Mouse (Mus musculus): Measurements from ENCODE around the gene Nrros. TPM values are rescaled to one million over a fixed set of nuclear protein-coding genes. Genes with fewer than 3 reads are reported as not detected.

The Nrros gene
- total and polyA plus RNA-seq, 3 experiments, result 55.9 to 59.8 TPM; not detected in 1

- H3K4me3 ChIP-seq (ENCODE audit: control insufficient read depth in 1 of 2, insufficient read depth in 1 of 2, low read depth in 2 of 2, low read length in 2 of 2), result no peak overlapping the region
- H3K36me3 ChIP-seq (ENCODE audit: control insufficient read depth in 1 of 2, insufficient read depth in 2 of 2, low read length in 2 of 2), result peaks cover 0 to 22% of the 10 kb centered on the region in 2 experiments; a peak in 2 of 4 replicates
- no peaks in the 10 kb centered on the region for H3K9me3 ChIP-seq (replicated peaks; ENCODE audit: insufficient read depth, low read length)
- no peaks in the 10 kb centered on the region for H3K4me1 ChIP-seq (ENCODE audit: control insufficient read depth in 1 of 2, insufficient read depth in 2 of 2, low read length in 2 of 2)
- H3K9ac ChIP-seq (ENCODE audit: control insufficient read depth, low read depth, low read length, poor library complexity, severe bottlenecking), result no peak overlapping the region
- no peak for DNase-seq (ENCODE audit: low read depth, low spot score)
- no peak overlapping the region for H3K27ac ChIP-seq (ENCODE audit: control insufficient read depth, low read depth, low read length)
- no peaks in the 10 kb centered on the region for H3K27me3 ChIP-seq (ENCODE audit: control insufficient read depth in 1 of 2, insufficient read depth in 2 of 2, low read length in 2 of 2)
- TF ChIP-seq ZKSCAN1 (IDR thresholded peaks at IDR 0.05; ENCODE audit: low read depth, low read length) (no peak), GABPA (IDR thresholded peaks at IDR 0.05; ENCODE audit: low read depth, low read length) (no peak), MYB (IDR thresholded peaks at IDR 0.05; ENCODE audit: low read depth, low read length) (no peak), POLR2AphosphoS5 (IDR thresholded peaks at IDR 0.05; ENCODE audit: borderline replicate concordance, low read depth, low read length) (no peak), JUND (IDR thresholded peaks at IDR 0.05; ENCODE audit: low read depth, low read length) (no peak), NRF1 (IDR thresholded peaks at IDR 0.05; ENCODE audit: insufficient read depth, low read depth, low read length, poor library complexity, severe bottlenecking) (no peak), EP300 (IDR thresholded peaks at IDR 0.05; ENCODE audit: low read depth in 1 of 2, low read length in 2 of 2) (no peak), USF2 (IDR thresholded peaks at IDR 0.05; ENCODE audit: borderline replicate concordance in 1 of 2, insufficient read depth in 1 of 2, low read depth in 1 of 2, low read length in 2 of 2) (no peak)
- H3K79me2 ChIP-seq (ENCODE audit: control insufficient read depth, insufficient read depth, low read length, poor library complexity), result peaks cover 4% of the 10 kb centered on the region
These were observed 20.8 kb downstream of the Nrros start for GRCm38 (mm10) chr16:32144592-32144991.

- H3K9me3 ChIP-seq (replicated peaks; ENCODE audit: insufficient read depth, low read length), result no peaks in the 10 kb centered on the region
- peaks cover 4% of the 10 kb centered on the region for H3K79me2 ChIP-seq (ENCODE audit: control insufficient read depth, insufficient read depth, low read length, poor library complexity)
- no peak overlapping the region for H3K9ac ChIP-seq (ENCODE audit: control insufficient read depth, low read depth, low read length, poor library complexity, severe bottlenecking)
- peaks cover 0 to 22% of the 10 kb centered on the region in 2 experiments; a peak in 2 of 4 replicates for H3K36me3 ChIP-seq (ENCODE audit: control insufficient read depth in 1 of 2, insufficient read depth in 2 of 2, low read length in 2 of 2)
- H3K4me3 ChIP-seq (ENCODE audit: control insufficient read depth in 1 of 2, insufficient read depth in 1 of 2, low read depth in 2 of 2, low read length in 2 of 2), result no peak overlapping the region
- no peak for DNase-seq (ENCODE audit: low read depth, low spot score)
- no peak overlapping the region for H3K27ac ChIP-seq (ENCODE audit: control insufficient read depth, low read depth, low read length)
- no peaks in the 10 kb centered on the region; a peak in 1 of 4 replicates for H3K4me1 ChIP-seq (ENCODE audit: control insufficient read depth in 1 of 2, insufficient read depth in 2 of 2, low read length in 2 of 2)
- H3K27me3 ChIP-seq (ENCODE audit: control insufficient read depth in 1 of 2, insufficient read depth in 2 of 2, low read length in 2 of 2), result no peaks in the 10 kb centered on the region
- TF ChIP-seq RAD21 (IDR thresholded peaks at IDR 0.05; ENCODE audit: low read depth, low read length) (no peak), RCOR1 (IDR thresholded peaks at IDR 0.05; ENCODE audit: low read depth, low read length) (no peak), TAL1 (IDR thresholded peaks at IDR 0.05; ENCODE audit: low read length) (no peak), ZC3H11A (IDR thresholded peaks at IDR 0.05; ENCODE audit: low read depth, low read length) (no peak), CTCF (IDR thresholded peaks at IDR 0.05 in 2 of 3, conservative IDR thresholded peaks at IDR 0.05 in 1 of 3; ENCODE audit: control insufficient read depth in 1 of 3, insufficient read depth in 1 of 3, low read depth in 2 of 3, low read length in 3 of 3, poor library complexity in 1 of 3, severe bottlenecking in 1 of 3) (no peak), MYB (IDR thresholded peaks at IDR 0.05; ENCODE audit: low read depth, low read length) (no peak), MAFK (IDR thresholded peaks at IDR 0.05; ENCODE audit: borderline replicate concordance, low read depth, low read length) (no peak), ELF1 (IDR thresholded peaks at IDR 0.05; ENCODE audit: low read depth, low read length) (no peak), HCFC1 (IDR thresholded peaks at IDR 0.05; ENCODE audit: low read depth, low read length) (no peak), POLR2AphosphoS2 (IDR thresholded peaks at IDR 0.05; ENCODE audit: low read length) (no peak), POLR2A (IDR thresholded peaks at IDR 0.05; ENCODE audit: control insufficient read depth in 1 of 2, insufficient read depth in 1 of 2, low read depth in 1 of 2, low read length in 2 of 2, poor library complexity in 1 of 2) (no peak), JUND (IDR thresholded peaks at IDR 0.05; ENCODE audit: low read depth, low read length) (no peak), NRF1 (IDR thresholded peaks at IDR 0.05; ENCODE audit: insufficient read depth, low read depth, low read length, poor library complexity, severe bottlenecking) (no peak), EP300 (IDR thresholded peaks at IDR 0.05; ENCODE audit: low read depth in 1 of 2, low read length in 2 of 2) (no peak), ETS1 (IDR thresholded peaks at IDR 0.05; ENCODE audit: low read depth, low read length) (no peak), NELFE (IDR thresholded peaks at IDR 0.05; ENCODE audit: low read depth, low read length) (no peak), MAZ (IDR thresholded peaks at IDR 0.05; ENCODE audit: low read depth, low read length) (no peak), ZKSCAN1 (IDR thresholded peaks at IDR 0.05; ENCODE audit: low read depth, low read length) (no peak), E2F4 (IDR thresholded peaks at IDR 0.05; ENCODE audit: borderline replicate concordance, low read depth, low read length) (no peak), ZMIZ1 (IDR thresholded peaks at IDR 0.05; ENCODE audit: low read depth, low read length) (no peak)
These were observed 21.6 kb downstream of the Nrros start for GRCm38 (mm10) chr16:32143766-32144165.
